Mouse (Mus musculus) forebrain, embryonic 10.5 days (tissue): Measurements from ENCODE around the gene Sema6d. TPM values are rescaled to one million over a fixed set of nuclear protein-coding genes. Genes with fewer than 3 reads are reported as not detected.

ENCODE experiments used
- DNase-seq: peaks from one replicate; pipeline ENCODE4 v3.0.0-alpha.2; 2017; ENCODE audit warnings: low spot score; ENCODE audit errors: extremely low spot score
- H3K27ac ChIP-seq: fragments of 300-500 bp; sonication (generic); 2 replicates; pipeline ENCODE4 v1.5.1; 2016; ENCODE audit warnings: mild to moderate bottlenecking
- H3K27me3 ChIP-seq: fragments of 300-500 bp; sonication (generic); 2 replicates; pipeline ENCODE4 v1.6.1; 2016; ENCODE audit warnings: mild to moderate bottlenecking; ENCODE audit not compliant: poor library complexity, severe bottlenecking
- H3K36me3 ChIP-seq: fragments of 300-500 bp; sonication (generic); replicated peaks from 2 replicates; pipeline ENCODE4 v1.6.1; 2016; ENCODE audit warnings: mild to moderate bottlenecking, moderate library complexity
- H3K4me1 ChIP-seq: fragments of 300-500 bp; sonication (generic); 2 replicates; pipeline ENCODE4 v1.6.1; 2016
- H3K4me3 ChIP-seq: fragments of 300-500 bp; sonication (generic); 2 replicates; pipeline ENCODE4 v1.5.1; 2016; ENCODE audit warnings: mild to moderate bottlenecking, moderate library complexity
- H3K9me3 ChIP-seq: fragments of 300-500 bp; sonication (generic); 2 replicates; pipeline ENCODE4 v1.6.1; 2016; ENCODE audit warnings: mild to moderate bottlenecking, moderate library complexity
- WGBS: fragments of 180-500 bp; shearing (Covaris S2); methylation state at CpG from one replicate; pipeline ENCODE4 v1.1.7; 2016; 5-methylcytosine and 5-hydroxymethylcytosine counted together
- polyA plus RNA-seq: library from polyadenylated mRNA; unstranded; fragments of >200 nt; fragmentation: Nextera tagmentation; extraction: Ambion mirVana; gene quantifications from 2 replicates; pipeline ENCODE4 v1.2.1, GENCODE M21; 2016

The Sema6d gene
- polyA plus RNA-seq, 1 experiment from 2014 or later, result 4.8 TPM

GRCm38 (mm10) chr2:124705806-124706205, 616.0 kb downstream of the Sema6d start:
- Histone ChIP-seq H3K36me3 (no peaks in the 10 kb centered on the region), H3K27ac (no peak overlapping the region), H3K27me3 (no peaks in the 10 kb centered on the region), H3K4me3 (no peak overlapping the region), H3K9me3 (no peaks in the 10 kb centered on the region), H3K4me1 (peaks cover 17% of the 10 kb centered on the region)
- WGBS, result 39% methylated on average over 4 of the region's 4 CpGs
- no peak for DNase-seq

DNA sequence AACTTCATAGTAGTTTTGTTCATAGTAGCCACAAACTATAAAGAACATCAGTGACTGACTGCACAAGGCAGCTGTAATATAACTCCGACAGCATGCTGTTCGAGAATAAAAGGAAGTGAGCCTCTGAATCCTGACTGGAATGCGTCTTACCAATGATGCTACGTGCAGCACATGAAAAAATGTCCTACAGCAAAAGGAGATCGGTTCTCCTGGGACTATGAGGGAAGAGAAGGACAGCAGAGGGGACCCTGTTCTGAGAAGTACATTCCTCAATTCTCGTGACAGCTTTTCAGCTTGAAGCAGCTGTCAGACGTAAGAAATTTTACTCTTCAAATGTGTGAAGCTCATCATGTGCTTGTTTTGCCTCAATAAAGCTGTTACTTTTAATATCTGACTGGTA, 617.1 kb downstream of the Sema6d start:
- no peaks in the 10 kb centered on the region for H3K36me3 ChIP-seq
- H3K4me3 ChIP-seq, result no peak overlapping the region
- no peak overlapping the region for H3K27ac ChIP-seq
- WGBS, result 70% methylated on average over 7 of the region's 7 CpGs
- no peaks in the 10 kb centered on the region for H3K27me3 ChIP-seq
- peaks cover 17% of the 10 kb centered on the region for H3K4me1 ChIP-seq
- no peak for DNase-seq
- H3K9me3 ChIP-seq, result no peaks in the 10 kb centered on the region
